Mouse (Mus musculus): Measurements from ENCODE around the gene Ptprcap. TPM values are rescaled to one million over a fixed set of nuclear protein-coding genes. Genes with fewer than 3 reads are reported as not detected.

The Ptprcap gene
- polyA plus RNA-seq, 1 experiment from 2014 or later, result 0.63 TPM

DNA sequence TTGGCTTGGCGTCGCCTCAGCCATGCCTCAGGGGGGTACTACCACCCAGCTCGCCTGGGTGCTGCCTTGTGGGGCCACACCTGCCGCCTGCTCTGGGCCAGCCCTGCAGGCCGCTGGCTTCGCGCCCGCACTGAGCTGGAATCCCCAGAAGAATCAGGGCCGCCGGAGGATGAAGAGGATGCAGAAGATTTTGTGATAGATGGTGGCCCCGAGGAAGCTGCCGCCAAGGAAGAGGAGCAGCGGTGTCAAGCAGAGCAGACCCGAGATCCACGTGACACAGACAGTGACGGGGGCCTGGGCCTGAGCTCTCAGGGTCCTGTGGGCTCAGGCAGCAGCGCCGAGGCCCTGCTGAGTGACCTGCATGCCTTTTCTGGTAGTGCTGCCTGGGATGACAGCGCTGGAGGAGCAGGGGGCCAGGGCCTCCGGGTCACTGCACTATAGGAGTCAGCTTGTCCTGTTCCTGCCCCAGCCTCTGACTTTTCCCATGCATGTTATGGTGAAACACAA lies 2.7 kb downstream of the Ptprcap start:
- WGBS, result 60% methylated on average over 20 of the region's 20 CpGs
- Histone ChIP-seq H3K27ac (ENCODE audit: low read depth, low read length) (no peak overlapping the region), H3K9ac (ENCODE audit: low read depth, low read length) (no peak overlapping the region)

DNA sequence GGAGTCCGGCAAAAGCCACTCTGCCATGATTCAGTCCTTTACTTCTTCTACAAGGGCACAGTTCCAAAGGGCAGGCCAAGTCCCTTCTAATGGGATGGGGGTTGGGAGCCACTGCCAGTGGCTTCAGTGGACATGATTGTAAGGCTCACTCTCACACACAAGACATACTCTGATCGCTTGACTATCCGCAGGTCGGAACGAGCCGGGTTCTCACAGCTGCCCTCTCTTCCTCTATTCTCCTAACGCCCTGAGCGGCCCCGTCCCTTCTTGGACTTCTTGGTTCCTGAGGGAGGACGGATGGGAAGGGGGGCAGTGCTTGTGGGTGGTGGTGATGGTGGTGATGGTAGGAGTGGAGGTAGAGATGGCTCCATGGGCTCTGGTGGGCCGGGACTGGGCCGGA lies 3.4 kb downstream of the Ptprcap start:
- H3K27me3 ChIP-seq (replicated peaks; ENCODE audit: control insufficient read depth, insufficient read depth, low read length), result no peaks in the 10 kb centered on the region
- H3K4me1 ChIP-seq (ENCODE audit: control insufficient read depth, insufficient read depth, low read depth, low read length), result no peaks in the 10 kb centered on the region
- H3K4me3 ChIP-seq (ENCODE audit: low read length), result no peak overlapping the region
- H3K9me3 ChIP-seq (ENCODE audit: control insufficient read depth, low read length), result no peaks in the 10 kb centered on the region
- 93% methylated on average over 12 of the region's 12 CpGs for WGBS
- H3K9ac ChIP-seq (ENCODE audit: low read depth, low read length), result no peak overlapping the region
- H3K27ac ChIP-seq (ENCODE audit: low read depth, low read length), result no peak overlapping the region
- no peak for ATAC-seq
- H3K36me3 ChIP-seq (ENCODE audit: control insufficient read depth, insufficient read depth, low read length), result peaks cover 51% of the 10 kb centered on the region
- H3K4me2 ChIP-seq (ENCODE audit: low read length), result no peak overlapping the region

More for the DNA sequence above, 2.7 kb downstream of the Ptprcap start:
- ATAC-seq, result no peak
- H3K27me3 ChIP-seq (replicated peaks; ENCODE audit: control insufficient read depth, insufficient read depth, low read length), result no peaks in the 10 kb centered on the region
- peaks cover 47% of the 10 kb centered on the region for H3K36me3 ChIP-seq (ENCODE audit: control insufficient read depth, insufficient read depth, low read length)
- no peak overlapping the region for H3K4me3 ChIP-seq (ENCODE audit: low read length)
- H3K9me3 ChIP-seq (ENCODE audit: control insufficient read depth, low read length), result no peaks in the 10 kb centered on the region
- H3K4me1 ChIP-seq (ENCODE audit: control insufficient read depth, insufficient read depth, low read depth, low read length), result no peaks in the 10 kb centered on the region
- no peak overlapping the region for H3K4me2 ChIP-seq (ENCODE audit: low read length)

DNA sequence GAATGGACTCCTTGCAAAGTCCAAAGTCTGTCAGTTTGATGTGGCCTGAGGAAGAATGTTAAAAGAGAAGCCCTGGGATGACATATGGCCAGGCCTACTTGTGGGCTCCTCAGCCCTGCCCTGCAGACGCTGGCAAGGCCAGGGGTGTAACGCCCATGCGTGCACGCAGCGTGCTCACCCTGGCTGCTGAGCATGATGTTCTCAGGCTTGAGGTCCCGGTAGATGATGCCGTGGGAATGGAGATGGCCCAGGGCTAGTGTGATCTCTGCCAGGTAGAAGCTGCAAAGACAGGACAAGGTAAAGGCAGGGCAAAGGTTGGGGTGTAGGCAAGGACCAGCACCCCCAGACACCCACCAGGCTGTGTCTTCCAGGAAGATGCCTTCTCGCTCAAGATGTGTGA lies 5.6 kb downstream of the Ptprcap start:
- Histone ChIP-seq H3K9ac (ENCODE audit: low read depth, low read length) (no peak overlapping the region), H3K27me3 (replicated peaks; ENCODE audit: control insufficient read depth, insufficient read depth, low read length) (no peaks in the 10 kb centered on the region), H3K4me2 (ENCODE audit: low read length) (no peak overlapping the region), H3K9me3 (ENCODE audit: control insufficient read depth, low read length) (no peaks in the 10 kb centered on the region), H3K4me3 (ENCODE audit: low read length) (no peak overlapping the region), H3K27ac (ENCODE audit: low read depth, low read length) (no peak overlapping the region), H3K36me3 (ENCODE audit: control insufficient read depth, insufficient read depth, low read length) (peaks cover 47% of the 10 kb centered on the region), H3K4me1 (ENCODE audit: control insufficient read depth, insufficient read depth, low read depth, low read length) (peaks cover 12% of the 10 kb centered on the region)
- no peak for ATAC-seq
- 94% methylated on average over 8 of the region's 8 CpGs for WGBS

DNA sequence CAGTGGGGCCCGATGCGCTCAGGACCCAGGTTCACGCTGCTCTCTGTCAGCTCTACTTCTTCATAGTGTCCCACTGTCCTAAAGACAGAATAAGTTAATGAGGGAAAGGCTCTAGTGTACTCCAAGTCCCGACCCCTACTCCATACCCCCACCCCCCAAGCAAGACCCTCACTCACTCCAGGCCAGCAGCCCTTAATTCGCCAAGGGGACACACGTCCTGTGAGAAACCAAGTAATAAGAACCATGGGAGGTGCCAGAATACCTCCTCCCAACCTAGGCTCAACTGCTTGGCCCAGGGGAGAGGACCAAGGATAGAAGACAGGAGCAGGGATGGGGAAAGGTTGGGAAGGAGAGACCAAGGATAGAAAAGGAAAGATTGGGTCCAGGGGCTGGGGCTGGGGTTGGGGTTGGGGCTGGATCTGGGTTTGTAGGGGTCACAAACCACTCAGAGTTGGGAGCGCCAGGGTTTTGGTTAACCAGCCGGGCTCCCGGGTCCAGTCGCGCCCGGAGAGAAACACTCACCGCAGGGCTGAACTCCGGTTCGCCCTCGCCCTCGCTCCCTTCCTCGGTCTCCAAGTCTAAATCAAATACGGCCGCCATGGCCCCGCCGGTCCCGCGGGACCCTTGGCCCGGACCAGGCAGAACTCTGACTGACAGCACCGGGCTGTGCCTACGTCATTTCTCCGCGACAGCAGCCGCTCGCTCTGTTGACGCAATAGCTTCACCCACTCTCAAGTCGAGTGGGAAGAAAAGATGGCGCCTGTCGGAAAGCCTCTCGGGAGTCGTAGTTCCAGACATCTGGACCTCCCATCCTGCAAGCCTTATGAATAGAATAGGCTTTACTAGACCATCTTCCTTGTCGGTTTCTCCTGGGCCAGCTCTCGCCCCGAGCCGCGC lies 9.5 kb downstream of the Ptprcap start, which contains the start of gene Rps6kb2:
TSS of gene Rps6kb2 (minus strand) at position 709 of the 897 bp plus-strand sequence.
- Histone ChIP-seq H3K27me3 (replicated peaks; ENCODE audit: control insufficient read depth, insufficient read depth, low read length) (no peaks in the 10 kb centered on the region), H3K4me3 (ENCODE audit: low read length) (peak within 1 kb of the TSS; percentile 74), H3K27ac (ENCODE audit: low read depth, low read length) (peak within 1 kb of the TSS; percentile 80), H3K36me3 (ENCODE audit: control insufficient read depth, insufficient read depth, low read length) (peaks cover 29% of the 10 kb centered on the region), H3K9me3 (ENCODE audit: control insufficient read depth, low read length) (no peaks in the 10 kb centered on the region), H3K4me1 (ENCODE audit: control insufficient read depth, insufficient read depth, low read depth, low read length) (peaks cover 12% of the 10 kb centered on the region), H3K9ac (ENCODE audit: low read depth, low read length) (peak within 1 kb of the TSS; percentile 84), H3K4me2 (ENCODE audit: low read length) (peak within 1 kb of the TSS; percentile 67)
- WGBS, result 6% methylated on average over 42 of the region's 42 CpGs
- peak; percentile 87 for ATAC-seq

DNA sequence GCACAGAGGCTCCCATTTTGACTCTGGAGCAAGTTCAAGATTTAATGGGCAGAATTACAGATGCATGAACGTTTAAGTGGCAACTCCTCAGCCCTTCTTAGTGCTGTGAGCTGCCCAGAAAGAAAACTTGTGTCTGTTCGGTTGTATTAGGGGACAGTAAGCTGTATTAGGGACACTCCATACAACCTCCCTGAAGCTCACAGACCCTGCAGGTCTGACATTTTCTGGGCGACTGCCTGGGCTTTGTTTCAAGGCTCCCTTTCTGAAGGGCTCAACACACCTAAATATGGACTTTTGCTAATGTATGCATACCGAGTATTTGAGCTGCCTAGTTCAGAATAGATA lies 10.1 kb downstream of the Ptprcap start:
- no peaks in the 10 kb centered on the region for H3K27me3 ChIP-seq (replicated peaks; ENCODE audit: control insufficient read depth, insufficient read depth, low read length)
- ATAC-seq, result peak; percentile 48

DNA sequence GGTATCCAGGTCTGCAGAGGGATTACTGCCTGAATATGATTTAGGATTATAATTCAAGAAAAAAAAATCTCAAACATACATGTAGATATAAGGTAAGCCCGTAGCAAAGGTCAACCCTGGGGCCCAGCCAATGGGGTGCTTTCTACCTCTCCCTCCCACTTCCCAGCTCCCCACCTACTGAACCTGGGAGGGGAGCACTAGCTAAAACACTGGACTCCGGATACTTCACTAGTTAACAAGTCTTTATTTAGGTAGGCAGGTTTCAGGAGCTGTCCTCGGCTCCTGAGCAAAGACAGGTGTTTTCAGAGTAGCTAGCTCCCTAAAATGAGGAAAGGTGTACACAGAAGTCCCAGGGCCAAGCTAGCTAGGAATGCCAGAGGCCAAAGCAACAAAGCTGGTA lies 10.7 kb downstream of the Ptprcap start:
- no peak overlapping the region for H3K4me3 ChIP-seq (ENCODE audit: low read length)
- no peak overlapping the region for H3K27ac ChIP-seq (ENCODE audit: low read depth, low read length)
- H3K9ac ChIP-seq (ENCODE audit: low read depth, low read length), result no peak overlapping the region
- 88% methylated on average over 3 of the region's 3 CpGs for WGBS
- H3K27me3 ChIP-seq (replicated peaks; ENCODE audit: control insufficient read depth, insufficient read depth, low read length), result no peaks in the 10 kb centered on the region
- peaks cover 18% of the 10 kb centered on the region for H3K36me3 ChIP-seq (ENCODE audit: control insufficient read depth, insufficient read depth, low read length)
- ATAC-seq, result no peak
- H3K4me2 ChIP-seq (ENCODE audit: low read length), result no peak overlapping the region
- H3K9me3 ChIP-seq (ENCODE audit: control insufficient read depth, low read length), result no peaks in the 10 kb centered on the region
- H3K4me1 ChIP-seq (ENCODE audit: control insufficient read depth, insufficient read depth, low read depth, low read length), result peaks cover 12% of the 10 kb centered on the region

More for the DNA sequence above, 10.1 kb downstream of the Ptprcap start:
- Histone ChIP-seq H3K9me3 (ENCODE audit: control insufficient read depth, low read length) (no peaks in the 10 kb centered on the region), H3K4me1 (ENCODE audit: control insufficient read depth, insufficient read depth, low read depth, low read length) (peaks cover 12% of the 10 kb centered on the region), H3K27ac (ENCODE audit: low read depth, low read length) (peak overlapping the region; percentile 80), H3K36me3 (ENCODE audit: control insufficient read depth, insufficient read depth, low read length) (peaks cover 24% of the 10 kb centered on the region), H3K4me2 (ENCODE audit: low read length) (peak overlapping the region; percentile 67), H3K9ac (ENCODE audit: low read depth, low read length) (peak overlapping the region; percentile 84), H3K4me3 (ENCODE audit: low read length) (peak overlapping the region; percentile 74)
- 38% methylated on average over 4 of the region's 4 CpGs for WGBS

DNA sequence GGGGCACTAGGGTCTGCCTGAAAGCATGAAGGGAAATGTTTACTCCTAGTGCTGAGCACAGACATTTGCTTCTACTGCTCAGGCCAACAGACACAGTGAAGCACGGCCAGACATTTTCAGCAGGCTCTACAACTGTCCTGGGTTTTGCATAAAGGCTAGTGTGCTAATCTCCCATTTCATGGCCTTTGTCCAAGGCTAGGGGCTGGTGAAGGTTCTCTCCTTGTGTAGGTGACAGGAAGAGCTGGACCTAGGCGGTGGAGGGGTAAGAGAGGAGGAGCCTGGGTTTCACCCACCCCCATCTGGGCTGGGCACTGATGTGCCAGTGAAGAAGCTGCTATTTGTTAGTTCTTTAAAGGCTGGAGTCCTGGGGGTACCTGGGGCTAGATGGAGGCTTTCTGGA lies 11.3 kb downstream of the Ptprcap start:
- no peaks in the 10 kb centered on the region for H3K9me3 ChIP-seq (ENCODE audit: control insufficient read depth, low read length)
- peaks cover 12% of the 10 kb centered on the region for H3K4me1 ChIP-seq (ENCODE audit: control insufficient read depth, insufficient read depth, low read depth, low read length)
- no peak overlapping the region for H3K4me2 ChIP-seq (ENCODE audit: low read length)
- H3K36me3 ChIP-seq (ENCODE audit: control insufficient read depth, insufficient read depth, low read length), result peaks cover 12% of the 10 kb centered on the region; the same call in 1 of the 2 replicates
- no peak overlapping the region for H3K27ac ChIP-seq (ENCODE audit: low read depth, low read length)
- no peak for ATAC-seq
- no peaks in the 10 kb centered on the region for H3K27me3 ChIP-seq (replicated peaks; ENCODE audit: control insufficient read depth, insufficient read depth, low read length)
- H3K4me3 ChIP-seq (ENCODE audit: low read length), result no peak overlapping the region
- H3K9ac ChIP-seq (ENCODE audit: low read depth, low read length), result no peak overlapping the region
- WGBS, result 81% methylated on average over 2 of the region's 2 CpGs

DNA sequence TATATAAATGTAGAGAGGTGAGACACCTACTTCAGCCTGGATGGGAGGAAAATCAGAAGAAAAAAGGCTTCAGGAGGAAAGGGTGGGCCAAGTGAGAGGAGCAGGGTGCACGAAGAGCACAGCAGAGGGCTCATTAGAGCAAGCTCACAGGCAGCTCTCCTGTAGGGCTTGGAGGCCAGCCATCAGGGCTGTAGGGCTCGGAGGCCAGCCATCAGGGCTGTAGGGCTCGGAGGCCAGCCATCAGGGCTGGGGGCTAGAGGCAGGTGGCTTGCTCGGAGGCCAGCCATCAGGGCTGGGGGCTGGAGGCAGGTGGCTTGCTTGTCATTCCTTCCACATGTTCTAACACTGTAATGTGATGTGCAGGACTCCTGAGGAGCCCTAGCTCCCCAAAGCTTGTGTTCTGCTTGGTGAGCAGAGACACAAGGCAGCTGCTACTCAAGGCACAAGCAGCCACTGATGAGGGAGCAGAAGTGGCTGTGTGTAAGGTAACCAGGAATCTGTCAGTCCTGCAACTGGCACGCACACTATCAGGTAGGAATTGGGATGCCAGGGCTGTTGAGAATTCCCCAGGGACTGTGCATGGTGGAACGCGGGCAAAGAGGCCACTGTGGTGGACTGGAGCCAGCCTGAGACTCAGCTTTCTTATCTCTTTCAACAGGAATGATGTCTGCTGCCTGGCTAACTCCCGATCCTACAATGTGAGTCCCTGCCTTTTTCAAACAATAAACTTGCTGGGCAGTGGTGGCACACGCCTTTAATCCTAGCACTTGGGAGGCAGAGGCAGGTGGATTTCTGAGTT lies 13.5 kb downstream of the Ptprcap start:
- no peak overlapping the region; the same call in 1 of the 2 replicates for H3K27ac ChIP-seq (ENCODE audit: low read depth, low read length)
- no peak for ATAC-seq
- no peak overlapping the region for H3K4me2 ChIP-seq (ENCODE audit: low read length)
- peak overlapping the region; percentile 13; the same call in 1 of the 2 replicates for H3K9ac ChIP-seq (ENCODE audit: low read depth, low read length)
- H3K27me3 ChIP-seq (replicated peaks; ENCODE audit: control insufficient read depth, insufficient read depth, low read length), result no peaks in the 10 kb centered on the region
- H3K4me1 ChIP-seq (ENCODE audit: control insufficient read depth, insufficient read depth, low read depth, low read length), result peaks cover 17% of the 10 kb centered on the region
- no peaks in the 10 kb centered on the region for H3K9me3 ChIP-seq (ENCODE audit: control insufficient read depth, low read length)
- H3K4me3 ChIP-seq (ENCODE audit: low read length), result no peak overlapping the region
- H3K36me3 ChIP-seq (ENCODE audit: control insufficient read depth, insufficient read depth, low read length), result no peaks in the 10 kb centered on the region
- 77% methylated on average over 9 of the region's 9 CpGs for WGBS

DNA sequence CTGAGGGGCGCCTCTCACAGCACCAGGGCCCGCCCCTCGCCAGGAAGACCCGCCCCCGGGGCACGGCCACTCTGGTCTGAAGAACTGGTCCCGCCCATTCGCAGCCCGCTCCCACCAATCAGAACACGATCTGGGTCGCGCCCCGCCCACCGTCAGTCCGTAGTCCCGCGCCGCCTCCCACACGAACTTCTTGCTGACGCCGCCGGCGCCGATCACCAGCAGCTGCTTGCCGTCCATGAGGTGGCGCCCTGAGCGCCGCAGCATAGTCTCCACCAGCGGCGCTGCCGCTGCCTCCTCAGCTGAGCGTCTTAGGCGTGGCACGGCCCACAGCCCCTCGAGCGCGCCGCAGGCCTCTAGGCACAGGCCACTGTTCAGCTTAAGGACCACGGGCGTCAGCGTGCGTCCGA lies 16.0 kb downstream of the Ptprcap start:
- WGBS, result under 1% methylated on average over 43 of the region's 43 CpGs
- H3K27ac ChIP-seq (ENCODE audit: low read depth, low read length), result peak overlapping the region; percentile 94
- peaks cover 5% of the 10 kb centered on the region for H3K4me1 ChIP-seq (ENCODE audit: control insufficient read depth, insufficient read depth, low read depth, low read length)
- H3K9me3 ChIP-seq (ENCODE audit: control insufficient read depth, low read length), result no peaks in the 10 kb centered on the region
- H3K9ac ChIP-seq (ENCODE audit: low read depth, low read length), result peak overlapping the region; percentile 89
- peak overlapping the region; percentile 53 for H3K4me3 ChIP-seq (ENCODE audit: low read length)
- H3K36me3 ChIP-seq (ENCODE audit: control insufficient read depth, insufficient read depth, low read length), result no peaks in the 10 kb centered on the region
- ATAC-seq, result peak; percentile 95
- H3K4me2 ChIP-seq (ENCODE audit: low read length), result peak overlapping the region; percentile 94
- no peaks in the 10 kb centered on the region for H3K27me3 ChIP-seq (replicated peaks; ENCODE audit: control insufficient read depth, insufficient read depth, low read length)
